Mouse (Mus musculus) lung, postnatal 10 days (tissue): ENCODE results near the gene Ccl5.
"Not testable (repeated sequence)": the region's sequence is repeated elsewhere in the genome, so short reads cannot be mapped to it uniquely, and the experiment has no call there.

Source experiments
- DNase-seq: peaks from one replicate; pipeline ENCODE4 v3.0.0; 2021

The Ccl5 gene

DNA sequence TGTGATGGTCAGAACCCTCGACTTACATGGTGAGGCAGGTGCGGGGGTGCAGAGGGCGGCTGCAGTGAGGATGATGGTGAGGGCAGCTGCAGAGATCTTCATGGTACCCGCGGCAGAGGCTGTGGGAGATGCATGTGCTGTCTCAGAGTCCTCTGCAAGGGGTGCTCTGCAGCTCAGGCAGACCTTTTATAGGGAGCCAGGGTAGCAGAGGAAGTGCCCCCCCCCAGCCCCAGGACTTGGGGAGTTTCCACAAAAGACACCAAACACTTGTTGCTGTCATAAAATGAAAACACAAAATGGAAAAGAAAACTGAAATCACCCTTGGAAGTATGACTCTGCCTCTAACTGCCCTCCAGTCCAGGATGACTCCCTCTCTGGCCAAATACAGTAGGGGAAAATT lies at the start of gene Ccl5:
TSS of gene Ccl5 (minus strand) at position 159 of the 400 bp plus-strand sequence.
- no peak for DNase-seq

DNA sequence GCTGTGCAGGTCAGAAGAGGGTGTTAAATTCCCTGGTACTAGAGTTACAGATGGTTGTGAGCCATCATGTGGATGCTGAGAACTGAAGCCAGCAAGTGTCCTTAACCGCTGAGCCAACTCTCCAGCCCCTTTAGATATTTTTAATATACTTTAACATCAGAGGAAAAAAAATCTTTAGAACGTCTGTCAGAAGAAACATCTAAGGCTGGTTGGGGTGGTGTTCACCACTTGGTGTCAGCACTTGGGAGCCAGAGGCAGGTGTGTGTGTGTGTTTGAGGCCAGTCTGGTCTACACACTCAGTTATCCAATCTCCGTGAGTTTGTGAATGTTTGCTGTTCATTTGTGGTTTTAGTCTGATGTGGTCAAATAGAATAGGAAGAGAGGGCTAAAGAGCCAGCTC lies 48.7 kb upstream of the Ccl5 start:
- no peak for DNase-seq

DNA sequence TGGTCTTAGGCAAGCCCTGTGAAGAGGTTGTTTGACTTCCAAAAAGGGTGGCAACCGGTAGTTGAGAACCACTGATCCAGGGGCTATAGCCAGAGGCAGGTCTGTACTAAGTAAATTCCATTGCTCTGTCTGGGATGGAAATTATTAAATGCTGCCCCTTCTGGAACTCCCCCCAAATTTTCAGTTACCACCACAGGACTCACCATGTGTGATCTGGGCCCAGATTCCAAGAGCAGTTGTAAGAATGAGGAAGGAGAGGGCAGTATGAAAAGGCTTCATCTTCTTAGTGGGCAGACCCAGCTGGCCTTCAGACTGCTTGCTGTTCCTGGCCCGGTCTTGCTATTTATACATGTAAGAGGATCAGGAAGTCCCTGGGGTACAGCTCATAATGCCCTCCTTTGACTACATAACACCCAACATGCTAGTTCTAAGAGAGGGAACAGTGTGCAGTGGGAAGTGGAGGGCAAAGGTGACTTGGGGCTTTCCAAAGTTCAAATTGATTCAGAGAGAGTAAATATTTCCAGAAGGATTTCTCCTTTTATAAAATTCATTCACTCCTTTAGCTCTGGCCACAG lies 48.0 kb upstream of the Ccl5 start, which contains the start of gene Ccl9:
TSS of gene Ccl9 (minus strand) at position 451 of the 575 bp plus-strand sequence.
- DNase-seq: no peak

DNA sequence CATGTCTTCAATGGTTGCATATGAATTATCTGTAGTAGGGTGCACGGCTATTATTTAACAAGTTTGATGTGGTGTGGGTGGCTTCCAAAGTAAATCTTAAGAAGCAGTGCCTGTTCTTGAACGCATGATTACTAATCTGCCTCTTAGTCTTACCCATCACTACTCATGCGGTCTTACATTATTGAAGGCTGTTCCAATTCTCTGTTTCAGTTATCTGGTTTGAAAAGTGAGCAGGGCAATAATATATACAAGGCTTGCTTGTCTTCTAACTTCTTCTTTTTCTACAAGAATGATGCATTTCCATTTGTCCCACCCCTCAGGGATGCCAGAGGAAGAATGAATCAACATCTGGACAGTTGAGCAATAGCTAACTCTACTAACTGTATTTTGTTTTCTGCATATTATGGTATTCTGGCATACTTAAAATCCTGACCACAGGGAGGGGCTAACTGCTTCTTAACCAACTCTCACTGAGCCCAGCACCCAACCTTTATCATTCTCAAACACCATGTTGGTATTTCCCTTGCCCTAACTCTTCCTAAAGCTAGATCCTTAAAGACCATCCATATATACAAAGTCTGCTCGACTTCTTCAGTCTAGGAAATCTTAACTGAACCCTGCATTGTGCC lies 46.7 kb upstream of the Ccl5 start:
- no peak for DNase-seq

DNA sequence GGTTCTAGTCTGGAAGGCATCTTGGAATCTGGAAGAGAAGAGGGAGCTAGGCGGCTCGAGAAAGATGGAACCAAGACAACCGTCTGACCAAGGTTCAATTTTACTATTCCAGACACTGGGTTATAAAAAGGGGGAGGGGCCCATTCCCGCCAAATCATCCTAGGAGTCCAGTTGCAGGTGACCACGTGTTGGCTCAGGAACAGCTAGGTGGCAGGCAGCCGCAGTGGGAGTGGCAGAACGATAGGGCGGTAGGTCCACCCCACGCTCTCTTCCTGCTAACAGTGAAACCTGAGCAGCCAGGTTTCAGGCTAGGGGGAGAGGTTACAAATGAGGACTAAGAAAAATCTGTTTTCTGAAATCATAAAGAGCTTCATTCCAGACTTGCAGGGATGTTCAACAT lies 42.5 kb upstream of the Ccl5 start:
- no peak for DNase-seq

DNA sequence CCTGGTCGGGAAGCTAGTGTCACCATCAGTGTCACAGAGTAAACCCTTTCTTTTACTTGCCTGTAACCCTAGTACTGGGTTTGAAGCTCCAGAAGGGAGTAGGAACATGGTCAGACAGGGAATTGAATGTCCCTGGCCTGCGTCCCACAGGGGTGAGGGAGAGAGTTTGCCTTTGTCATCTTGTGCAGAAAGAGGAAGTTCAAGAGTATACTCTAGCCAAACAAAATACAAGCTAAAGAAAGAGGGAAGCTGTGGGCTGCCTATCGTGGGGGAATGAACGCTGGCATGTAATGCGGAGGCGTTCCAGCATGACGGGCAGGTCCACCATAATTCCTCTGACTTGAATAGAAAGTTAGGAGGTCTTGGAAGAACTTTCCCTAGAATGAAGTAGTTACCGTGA lies 41.9 kb upstream of the Ccl5 start:
- DNase-seq: peak; percentile 8

DNA sequence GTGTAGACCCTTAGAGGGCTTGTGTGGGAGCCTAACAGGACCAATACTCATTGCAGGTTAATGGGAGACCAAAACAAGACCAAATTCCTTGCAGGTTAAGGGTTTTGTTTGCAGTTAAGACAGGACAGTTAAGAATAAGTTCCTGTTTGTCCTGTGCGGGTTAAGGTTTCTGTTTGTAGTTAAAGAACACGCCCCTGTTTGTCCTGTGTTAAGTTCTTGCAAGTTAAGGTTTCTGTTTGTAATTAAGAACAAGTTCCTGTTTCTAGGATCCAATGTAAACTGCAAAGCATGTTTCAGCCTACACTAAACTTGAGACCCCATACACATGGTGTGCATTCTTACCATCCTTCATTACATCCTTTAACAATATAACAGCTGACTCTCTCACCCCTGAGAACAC lies 39.9 kb upstream of the Ccl5 start:
- DNase-seq: no peak

DNA sequence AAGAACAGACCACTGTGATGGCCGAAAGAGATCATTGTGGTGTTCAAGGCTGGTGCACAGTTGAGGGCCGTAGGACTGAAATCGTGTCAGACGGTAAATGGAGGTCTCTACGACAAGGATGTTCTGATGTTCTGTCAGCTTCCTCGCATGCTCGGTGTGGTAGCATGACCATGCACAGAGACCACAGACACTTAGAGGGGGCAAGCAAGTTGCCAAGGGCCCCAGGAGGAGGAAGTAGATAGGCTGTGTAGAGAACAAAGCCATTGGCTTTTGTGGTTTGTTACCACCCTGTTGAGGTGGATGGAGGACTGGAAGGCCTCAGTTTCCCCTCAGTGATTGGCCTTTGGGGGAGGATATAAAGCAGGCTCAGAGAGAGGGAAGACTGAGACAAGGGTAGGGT lies 38.9 kb upstream of the Ccl5 start:
- no peak for DNase-seq

DNA sequence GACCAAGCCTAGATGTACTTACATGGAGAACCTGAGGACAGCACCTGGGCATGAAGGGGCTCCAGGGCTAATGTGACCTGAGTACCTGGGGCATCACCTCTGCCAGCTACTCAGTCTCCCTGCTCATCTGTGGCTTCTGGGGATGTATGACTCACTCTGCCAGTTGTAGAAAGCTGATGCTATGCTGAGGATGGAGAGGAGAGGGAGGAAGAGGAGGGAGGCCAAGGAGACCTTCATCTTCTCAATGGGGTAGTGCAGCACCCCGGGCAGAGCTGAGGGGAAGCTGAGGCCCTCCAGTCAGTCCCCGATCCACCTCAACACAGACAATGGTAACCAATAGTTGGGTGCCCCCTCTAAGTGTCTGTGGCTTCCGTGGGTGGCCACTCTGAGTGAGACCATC lies 38.5 kb upstream of the Ccl5 start:
- DNase-seq: no peak

DNA sequence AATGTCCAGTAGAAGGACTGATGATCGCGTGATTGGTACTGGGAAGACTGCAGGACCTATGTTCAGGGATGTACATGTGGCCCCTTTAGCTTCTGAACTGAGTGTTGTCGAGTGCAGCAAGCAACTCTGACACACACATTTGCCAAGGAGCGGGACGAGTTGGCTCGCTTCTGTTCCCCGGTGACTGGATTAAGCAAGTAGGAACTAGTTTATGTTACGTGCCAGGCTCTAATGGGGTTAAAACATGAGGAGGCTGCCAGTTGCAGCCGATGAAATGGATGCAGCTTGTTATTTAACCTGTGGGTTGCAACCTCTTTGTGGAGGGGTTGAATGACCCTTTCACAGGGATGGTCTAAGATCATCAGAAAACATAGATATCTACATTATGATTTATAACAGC lies 37.7 kb upstream of the Ccl5 start:
- DNase-seq: no peak

DNA sequence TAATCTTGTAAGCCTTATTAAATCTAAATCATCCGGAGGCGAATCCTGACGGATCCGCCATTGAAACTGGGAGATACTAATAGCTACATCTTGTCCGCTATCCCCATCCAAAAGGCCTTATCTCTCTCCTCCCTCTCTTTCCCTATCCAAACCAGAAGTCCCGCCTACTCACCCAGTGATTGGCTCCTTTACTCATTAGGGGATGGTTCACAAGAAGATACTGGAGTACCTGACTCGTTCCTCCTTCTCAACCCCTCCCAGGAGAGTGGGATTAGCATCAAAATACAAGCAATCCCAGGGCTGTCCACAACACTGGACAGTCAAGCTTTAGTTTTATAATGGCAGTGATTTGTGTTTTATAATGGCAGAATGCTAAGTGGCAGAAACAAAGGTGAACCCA lies 37.0 kb upstream of the Ccl5 start:
- no peak for DNase-seq

DNA sequence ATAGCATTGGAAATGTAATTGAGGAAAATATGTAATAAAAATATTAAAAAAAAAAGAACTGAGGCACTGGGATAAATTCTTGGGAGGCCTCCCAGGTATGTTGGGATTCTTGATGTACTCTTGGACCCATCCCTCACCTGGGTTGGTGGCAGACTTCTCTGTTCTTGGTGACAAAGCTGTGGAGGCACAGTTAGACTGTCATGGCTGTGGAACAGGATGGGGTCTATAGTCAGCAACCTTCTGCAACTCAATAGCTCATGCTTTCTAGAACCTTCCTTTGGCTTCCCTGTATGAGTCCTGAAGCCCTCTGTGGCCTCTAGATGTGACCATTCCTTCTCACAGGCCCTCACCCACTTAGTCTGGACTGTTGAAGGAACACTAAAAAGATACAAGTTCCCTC lies 36.3 kb upstream of the Ccl5 start:
- DNase-seq: no peak

DNA sequence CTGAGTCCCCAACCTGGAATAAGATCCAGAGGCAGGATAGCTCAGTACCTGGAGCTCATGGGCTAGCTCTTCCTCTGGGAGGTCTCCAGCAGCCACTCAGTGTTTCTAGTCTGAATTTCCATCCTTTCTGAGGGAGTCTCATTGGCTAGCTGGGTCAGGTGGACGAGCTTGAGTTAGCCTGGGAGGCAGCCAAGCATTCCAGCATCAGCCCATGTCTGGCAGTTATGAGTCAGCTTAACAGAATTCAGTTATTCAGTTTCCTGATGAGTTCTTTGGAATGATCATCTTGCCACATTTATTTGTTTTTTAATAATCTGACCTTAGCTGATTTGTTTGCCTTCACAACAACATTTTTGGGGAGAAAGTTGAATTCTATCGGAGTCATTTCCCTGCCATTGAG lies 33.4 kb upstream of the Ccl5 start:
- DNase-seq: peak; percentile 43

DNA sequence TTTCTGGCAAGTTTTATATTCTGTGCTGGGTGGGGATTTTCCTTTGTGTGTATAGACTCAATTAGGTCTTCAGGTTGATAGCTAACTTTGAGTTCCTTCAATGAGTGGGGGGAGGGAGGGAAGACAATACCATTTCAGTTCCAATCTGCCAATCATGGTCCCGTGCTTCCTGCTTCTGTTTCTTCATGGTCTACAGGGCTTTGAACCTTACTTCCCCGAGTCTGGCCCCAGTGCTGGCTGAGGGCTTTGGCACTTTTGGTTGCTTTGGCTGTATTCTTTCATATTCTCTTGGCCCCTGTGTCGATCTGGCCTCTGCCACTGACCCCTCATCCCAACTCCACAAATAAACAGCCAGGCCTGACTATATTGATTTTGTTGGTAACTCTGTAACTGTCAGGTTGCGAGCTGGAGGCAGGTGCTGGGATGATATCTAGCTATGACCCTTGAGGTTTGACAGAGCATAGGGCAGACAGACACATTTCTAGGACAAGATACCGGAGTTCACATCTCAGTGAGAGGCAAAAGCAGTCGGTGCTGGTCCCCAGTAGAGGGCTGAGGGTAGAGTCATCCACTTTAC lies 32.1 kb upstream of the Ccl5 start:
- no peak for DNase-seq

DNA sequence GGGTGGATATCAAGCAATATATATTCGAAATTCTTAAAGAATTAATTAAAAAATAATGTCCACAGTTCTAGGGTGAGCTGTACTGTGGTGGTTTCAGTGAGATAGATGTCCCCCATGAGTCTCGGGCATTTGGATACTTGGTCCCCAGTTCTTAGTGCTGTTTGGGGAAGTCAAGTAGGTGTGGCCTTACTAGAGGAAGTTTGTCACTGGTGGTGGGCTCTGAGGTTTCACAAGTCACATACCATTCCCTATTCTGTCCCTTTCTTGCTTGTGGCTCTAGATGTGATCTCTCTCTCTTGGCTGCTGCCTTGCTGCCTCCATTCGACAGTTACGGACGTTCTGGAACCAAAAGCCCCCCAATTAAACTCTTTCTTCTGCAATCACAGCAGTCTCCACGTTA lies 30.1 kb upstream of the Ccl5 start:
- no peak for DNase-seq

DNA sequence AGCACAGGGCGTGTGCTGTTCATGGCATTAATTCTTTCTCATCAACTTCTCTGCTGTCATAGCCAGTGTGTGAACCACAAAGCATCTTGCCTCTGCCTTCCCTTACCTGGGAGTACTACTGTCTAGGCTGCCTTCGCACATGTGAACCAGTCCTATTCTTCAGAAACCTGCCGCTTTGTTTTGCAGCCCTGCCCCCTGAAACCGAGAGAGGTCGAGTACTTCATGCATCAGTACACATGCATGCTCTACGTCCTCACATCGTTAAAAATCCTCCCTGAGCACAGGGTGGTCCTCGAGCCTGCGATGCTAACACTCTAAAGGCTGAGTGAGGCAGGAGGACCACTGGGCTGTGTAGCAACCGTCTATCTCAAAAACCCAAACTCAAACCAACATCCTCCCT lies 26.8 kb upstream of the Ccl5 start:
- DNase-seq: no peak

DNA sequence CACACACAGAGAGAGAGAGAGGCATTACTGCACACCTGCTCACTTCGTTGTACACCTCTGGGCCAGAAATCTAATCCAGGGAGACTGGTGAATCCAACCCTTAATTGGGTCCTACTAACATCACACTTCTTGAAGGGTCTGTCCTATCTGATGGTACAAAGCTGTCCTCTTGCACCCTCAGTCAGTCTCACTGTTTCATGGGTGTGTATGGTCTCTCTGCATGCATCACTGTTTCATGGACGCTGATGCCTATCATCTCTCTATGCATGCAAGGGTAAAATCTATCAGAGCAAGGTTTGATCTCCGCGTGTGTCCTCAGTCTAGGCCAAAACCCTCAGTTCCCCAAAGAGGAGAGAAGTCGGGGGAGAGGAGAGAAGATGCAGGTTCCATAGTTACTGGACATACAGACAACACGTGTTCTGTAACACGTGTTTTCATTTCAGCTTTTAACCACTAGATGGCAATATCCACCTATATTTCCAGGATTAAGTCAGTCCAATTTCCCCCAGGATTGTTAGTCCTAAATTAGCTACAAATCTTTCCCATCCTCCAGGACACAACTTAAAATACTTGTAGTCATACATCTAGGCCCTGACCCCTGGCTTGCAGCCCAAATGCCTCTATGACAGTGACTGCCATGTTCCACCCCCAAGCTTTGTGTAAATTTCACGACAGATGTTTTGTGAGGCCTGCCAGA lies 25.9 kb upstream of the Ccl5 start:
- peak; percentile 74 for DNase-seq

DNA sequence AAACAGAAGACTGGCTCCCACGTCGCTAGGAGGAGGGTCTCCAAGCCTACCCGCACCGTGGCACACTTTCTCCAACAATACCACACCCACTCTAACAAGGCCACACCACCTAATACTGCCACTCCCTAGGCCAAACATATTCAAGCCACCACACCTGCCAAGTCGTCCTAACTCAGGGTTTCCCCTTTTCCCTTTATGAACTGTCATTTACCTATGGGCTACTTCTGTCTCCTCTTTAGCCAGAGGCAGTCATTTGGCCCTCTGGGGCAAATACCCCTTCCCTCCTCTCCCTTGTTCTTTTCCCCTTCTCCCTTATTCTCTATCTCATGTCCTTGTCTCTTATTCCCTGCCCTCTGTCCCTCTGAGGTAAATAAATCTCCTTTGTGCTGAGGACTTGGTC lies 21.4 kb upstream of the Ccl5 start:
- DNase-seq: no peak

DNA sequence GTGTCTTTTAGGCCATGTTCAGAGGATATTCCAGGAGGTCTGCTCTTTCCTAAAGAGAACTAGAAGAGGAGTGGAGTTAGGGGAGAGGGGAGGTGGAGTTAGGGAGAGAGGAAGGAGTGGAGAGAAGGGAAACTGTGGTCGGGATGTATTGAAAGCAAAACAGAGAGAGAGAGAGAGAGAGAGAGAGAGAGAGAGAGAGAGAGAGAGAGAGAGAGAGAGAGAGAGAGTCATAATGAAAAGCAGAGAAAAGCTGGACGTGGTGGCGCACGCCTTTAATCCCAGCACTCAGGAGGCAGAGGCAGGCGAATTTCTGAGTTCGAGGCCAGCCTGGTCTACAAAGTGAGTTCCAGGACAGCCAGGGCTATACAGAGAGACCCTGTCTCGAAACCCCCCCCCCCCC lies 20.7 kb upstream of the Ccl5 start:
- DNase-seq: not testable (repeated sequence)

DNA sequence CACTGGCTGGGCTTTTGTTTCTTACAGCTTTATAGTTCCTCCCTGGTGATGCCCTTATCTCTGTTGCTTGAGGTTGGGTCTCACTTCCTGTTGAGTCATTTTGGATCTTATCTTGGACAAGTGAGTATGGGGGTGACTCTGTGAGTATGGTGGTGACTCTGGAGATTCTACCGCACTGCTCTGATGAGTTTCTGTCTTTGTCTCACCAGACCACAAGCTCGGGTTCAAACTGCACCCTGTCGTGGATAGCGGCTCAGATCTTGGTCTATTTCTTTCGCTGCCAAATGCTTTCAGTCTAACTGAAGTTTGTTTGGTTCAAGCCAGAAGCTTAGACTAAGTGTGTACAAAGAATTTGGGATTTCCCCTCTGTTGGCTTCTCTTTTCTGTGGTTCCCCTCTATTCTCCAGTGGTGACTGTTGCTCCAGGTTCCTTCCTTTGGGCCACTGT lies 19.9 kb upstream of the Ccl5 start:
- DNase-seq: no peak

DNA sequence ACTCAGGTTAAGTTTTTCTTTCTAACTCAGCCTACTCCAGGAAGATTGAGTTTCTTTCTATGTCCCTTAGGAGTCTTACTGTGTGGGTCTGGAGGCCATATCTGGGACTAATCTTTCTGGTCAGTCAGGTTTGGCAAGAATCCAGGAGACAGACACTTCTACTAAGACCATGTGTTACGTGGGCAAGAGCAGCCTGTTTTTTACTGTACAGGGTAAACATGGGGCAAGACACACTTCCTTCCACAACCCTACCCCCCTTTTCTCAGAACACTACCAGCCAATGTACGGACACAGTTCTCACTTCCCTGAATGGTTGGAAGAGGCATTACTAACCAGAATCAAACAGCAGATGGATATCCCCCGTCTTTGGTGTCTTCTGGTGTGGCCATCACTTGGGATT lies 13.9 kb upstream of the Ccl5 start:
- no peak for DNase-seq

DNA sequence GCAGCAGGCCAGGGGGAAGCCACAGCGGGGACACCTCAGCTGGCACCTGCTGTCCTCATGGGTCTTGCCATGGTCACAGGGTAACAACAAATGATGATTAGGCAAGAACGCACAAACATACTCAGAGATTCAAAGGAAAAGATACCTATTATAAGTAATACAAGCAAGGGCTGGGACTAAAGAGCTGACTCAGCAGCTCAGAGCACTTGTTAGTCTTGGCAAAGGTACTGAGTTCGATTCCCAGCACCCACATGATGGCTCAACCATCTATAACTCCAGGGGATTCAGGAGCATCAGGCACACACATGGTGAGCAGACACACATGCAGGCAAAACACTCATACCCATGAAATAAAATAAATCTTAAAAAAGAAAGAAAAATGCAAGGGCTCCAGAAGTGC lies 11.1 kb upstream of the Ccl5 start:
- no peak for DNase-seq

DNA sequence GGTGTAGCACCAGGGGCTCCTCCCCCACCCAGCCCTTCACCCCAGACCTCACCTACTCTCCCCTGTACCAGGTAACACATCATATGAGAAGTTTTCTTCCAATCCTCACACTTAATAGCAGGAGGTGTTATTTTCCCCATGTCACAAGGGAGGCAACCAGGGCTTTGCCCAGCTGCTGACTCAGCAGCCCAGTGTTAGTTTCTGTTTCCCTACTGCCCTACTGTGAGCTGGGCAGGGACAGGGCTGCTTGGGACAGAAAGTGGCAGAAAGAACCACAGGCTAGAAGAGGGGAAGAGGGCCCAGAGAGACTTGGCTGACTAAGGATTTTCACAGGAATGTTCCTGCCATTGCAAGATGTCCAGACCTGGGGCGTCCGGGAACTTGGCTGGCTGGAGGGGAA lies 10.6 kb upstream of the Ccl5 start:
- no peak for DNase-seq

DNA sequence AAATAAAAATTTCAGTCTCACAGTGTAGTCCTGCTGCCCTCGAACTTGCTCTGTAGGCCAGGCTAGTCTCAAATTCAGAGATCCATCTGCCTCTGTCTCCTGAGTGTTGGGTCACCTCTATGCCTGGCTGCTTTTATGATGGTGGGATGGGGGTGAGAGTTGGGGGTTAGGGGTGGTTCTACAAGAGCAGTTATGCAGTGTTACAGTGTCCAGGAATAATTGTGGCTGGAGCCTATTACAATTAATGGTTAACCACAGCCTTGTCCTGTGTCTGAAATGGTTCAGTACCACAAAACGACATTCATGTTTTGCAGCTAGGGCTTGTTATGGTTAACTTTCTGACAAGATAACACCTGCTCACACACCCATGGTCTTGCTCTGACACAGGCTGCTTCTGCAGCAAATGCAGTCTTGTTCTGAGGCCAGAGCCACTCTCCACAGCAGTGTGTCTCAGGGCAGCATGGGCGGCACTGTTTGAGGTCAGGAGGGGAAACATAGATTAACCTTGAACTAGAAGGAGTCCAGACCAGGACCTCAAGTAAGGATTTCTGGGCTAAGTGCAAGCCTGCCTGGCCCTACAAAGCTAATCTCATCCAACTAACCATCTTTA lies 8.5 kb upstream of the Ccl5 start:
- DNase-seq: no peak
